Mouse (Mus musculus): ENCODE results near the gene Pik3cd.

Pik3cd gene

GRCm38 (mm10) chr4:149724916-149725470 lies 22.6 kb upstream of the Pik3cd start:
- DNase-seq (ENCODE audit: low spot score in 2 of 2) = no peak

GRCm38 (mm10) chr4:149723855-149724731 lies 21.7 kb upstream of the Pik3cd start:
- peak in 1 of 2 experiments; percentile 78 for DNase-seq (ENCODE audit: low spot score in 2 of 2)

- no peak for DNase-seq (ENCODE audit: low spot score in 2 of 2)
Measured at GRCm38 (mm10) chr4:149723021-149723390, 20.6 kb upstream of the Pik3cd start.

GRCm38 (mm10) chr4:149722104-149723020 lies 20.0 kb upstream of the Pik3cd start:
- no peak for DNase-seq (ENCODE audit: low spot score in 2 of 2)

GRCm38 (mm10) chr4:149721163-149721562 lies 18.8 kb upstream of the Pik3cd start:
- DNase-seq (ENCODE audit: low spot score in 2 of 2) = no peak

- peak in 1 of 2 experiments; percentile 44 for DNase-seq (ENCODE audit: low spot score in 2 of 2)
Measured at GRCm38 (mm10) chr4:149719686-149720085, 17.3 kb upstream of the Pik3cd start.

- DNase-seq (ENCODE audit: low spot score in 2 of 2) = no peak
Measured at GRCm38 (mm10) chr4:149714542-149714941, 12.2 kb upstream of the Pik3cd start.

GRCm38 (mm10) chr4:149711955-149712354 lies 9.6 kb upstream of the Pik3cd start:
- DNase-seq (ENCODE audit: low spot score in 2 of 2) = no peak

GRCm38 (mm10) chr4:149711485-149711884 lies 9.1 kb upstream of the Pik3cd start:
- no peak for DNase-seq (ENCODE audit: low spot score in 2 of 2)

- DNase-seq (ENCODE audit: low spot score in 2 of 2) = peak; percentile 67 to 76
Measured at GRCm38 (mm10) chr4:149710510-149710909, 8.1 kb upstream of the Pik3cd start.

GRCm38 (mm10) chr4:149705941-149706340 lies 3.6 kb upstream of the Pik3cd start:
- peak; percentile 65 to 76 for DNase-seq (ENCODE audit: low spot score in 2 of 2)

- no peak for DNase-seq (ENCODE audit: low spot score in 2 of 2)
Measured at GRCm38 (mm10) chr4:149705298-149705697, 2.9 kb upstream of the Pik3cd start.

GRCm38 (mm10) chr4:149701426-149702209 lies 753 bp downstream of the Pik3cd start:
- peak; percentile 82 to 85 for DNase-seq (ENCODE audit: low spot score in 2 of 2)

GRCm38 (mm10) chr4:149699953-149700352 lies 2.4 kb downstream of the Pik3cd start:
- DNase-seq (ENCODE audit: low spot score in 2 of 2) = no peak

- peak; percentile 70 to 81 for DNase-seq (ENCODE audit: low spot score in 2 of 2)
Measured at GRCm38 (mm10) chr4:149698197-149698821, 4.1 kb downstream of the Pik3cd start.

- peak; percentile 54 to 79 for DNase-seq (ENCODE audit: low spot score in 2 of 2)
Measured at GRCm38 (mm10) chr4:149697506-149698196, 4.7 kb downstream of the Pik3cd start.

- peak in 1 of 2 experiments; percentile 42 for DNase-seq (ENCODE audit: low spot score in 2 of 2)
Measured at GRCm38 (mm10) chr4:149696189-149696971, 6.0 kb downstream of the Pik3cd start.

- no peak for DNase-seq (ENCODE audit: low spot score in 2 of 2)
Measured at GRCm38 (mm10) chr4:149691368-149691767, 11.0 kb downstream of the Pik3cd start.

GRCm38 (mm10) chr4:149690828-149691280 lies 11.5 kb downstream of the Pik3cd start:
- DNase-seq (ENCODE audit: low spot score in 2 of 2) = no peak
